Mouse (Mus musculus): Measurements from ENCODE around the gene Nmt1. TPM values are rescaled to one million over a fixed set of nuclear protein-coding genes. Genes with fewer than 3 reads are reported as not detected.

The Nmt1 gene
- polyA plus RNA-seq, 1 experiment from 2014 or later: 50.8 TPM

DNA sequence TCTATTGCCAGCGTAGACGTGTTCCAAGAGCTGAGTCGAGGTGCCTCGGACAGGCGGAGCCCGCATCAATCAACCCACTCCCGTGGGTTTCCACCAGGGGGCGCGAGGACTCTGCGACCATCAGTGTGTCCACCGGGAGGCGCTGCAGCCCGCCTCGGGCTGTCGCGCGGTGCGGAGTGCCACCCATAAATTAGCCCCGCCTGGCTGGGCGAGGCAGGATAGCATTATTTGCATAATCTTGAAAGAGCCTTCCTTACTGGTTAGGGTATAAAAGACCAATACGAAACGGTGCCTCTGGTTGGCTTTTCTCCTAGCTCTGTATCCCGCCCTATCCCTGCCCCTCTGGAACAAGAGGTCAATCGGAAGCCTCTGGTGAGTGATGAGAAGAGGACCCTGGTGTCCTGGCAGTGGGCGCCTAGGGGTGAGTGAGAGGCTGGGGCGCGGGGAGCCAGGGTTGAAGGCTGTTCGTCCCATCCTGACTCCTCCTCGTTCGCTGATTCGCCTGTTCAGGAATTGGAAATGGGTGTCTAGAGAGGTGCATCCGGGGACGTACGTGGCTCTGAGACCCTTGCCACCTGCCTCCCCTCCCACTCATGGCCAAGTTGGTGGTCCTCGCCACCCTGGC, 74.8 kb downstream of the Nmt1 start:
- peak; percentile 81 for ATAC-seq (ENCODE audit: insufficient number of reproducible peaks, insufficient read depth, low FRiP score, low TSS enrichment)
- no peaks in the 10 kb centered on the region for H3K36me3 ChIP-seq
- H3K4me1 ChIP-seq: peaks cover 26% of the 10 kb centered on the region; the same call in 1 of the 2 replicates
- no peaks in the 10 kb centered on the region for H3K9me3 ChIP-seq
- peak overlapping the region; percentile 82 for H3K4me2 ChIP-seq (replicated peaks)
- peaks cover 43% of the 10 kb centered on the region for H3K27me3 ChIP-seq
- under 1% methylated on average over 35 of the region's 35 CpGs for WGBS
- H3K27ac ChIP-seq: no peak overlapping the region
- H3K4me3 ChIP-seq: peak overlapping the region; percentile 39
- no peak overlapping the region for H3K9ac ChIP-seq

DNA sequence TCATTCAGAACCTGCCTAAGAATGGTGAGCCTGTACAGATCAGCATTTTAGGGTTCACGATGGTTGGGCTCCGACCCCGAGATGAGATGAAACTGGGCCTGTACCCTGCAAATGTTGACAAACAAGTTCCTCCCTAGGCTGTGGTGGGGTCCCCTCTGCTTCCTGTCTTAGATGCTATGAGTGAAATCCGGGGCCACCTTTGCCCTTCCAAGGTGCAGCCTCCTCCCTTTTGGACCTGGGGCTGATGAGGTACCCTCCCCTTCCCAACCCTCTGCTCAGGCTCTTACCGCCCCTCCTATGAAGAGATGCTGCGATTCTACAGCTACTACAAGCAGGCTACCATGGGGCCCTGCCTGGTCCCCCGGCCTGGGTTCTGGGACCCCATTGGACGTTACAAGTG, 75.6 kb downstream of the Nmt1 start:
- H3K9me3 ChIP-seq: no peaks in the 10 kb centered on the region
- H3K36me3 ChIP-seq: no peaks in the 10 kb centered on the region
- peak overlapping the region; percentile 82 for H3K4me2 ChIP-seq (replicated peaks)
- no peak overlapping the region for H3K9ac ChIP-seq
- peak overlapping the region; percentile 39; the same call in 1 of the 2 replicates for H3K4me3 ChIP-seq
- H3K27ac ChIP-seq: no peak overlapping the region
- peaks cover 23% of the 10 kb centered on the region; the same call in 1 of the 2 replicates for H3K4me1 ChIP-seq
- H3K27me3 ChIP-seq: peaks cover 43% of the 10 kb centered on the region
- no peak for ATAC-seq (ENCODE audit: insufficient number of reproducible peaks, insufficient read depth, low FRiP score, low TSS enrichment)
- 58% methylated on average over 8 of the region's 8 CpGs for WGBS

DNA sequence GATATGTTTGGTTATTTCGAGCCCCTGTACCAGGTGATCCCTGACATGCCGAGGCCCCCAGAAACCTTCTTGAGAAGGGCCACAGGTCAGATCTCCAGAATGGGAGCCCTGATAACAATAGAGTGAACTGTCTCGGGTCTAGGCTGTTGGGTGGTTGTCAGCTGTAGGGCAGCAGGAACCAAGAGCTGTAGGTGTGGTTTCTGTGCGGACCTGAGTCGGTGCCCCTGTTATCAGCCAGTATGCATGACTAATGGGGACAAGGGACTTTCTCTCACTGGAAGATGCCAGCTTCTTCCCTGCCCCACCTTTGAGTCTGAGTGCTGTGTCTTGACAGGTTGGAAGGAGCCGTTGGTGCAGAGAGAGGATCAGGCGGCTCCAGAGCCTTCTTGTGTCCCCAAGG, 76.5 kb downstream of the Nmt1 start:
- H3K36me3 ChIP-seq: no peaks in the 10 kb centered on the region
- peaks cover 17% of the 10 kb centered on the region; the same call in 1 of the 2 replicates for H3K4me1 ChIP-seq
- no peak overlapping the region for H3K9ac ChIP-seq
- 77% methylated on average over 7 of the region's 7 CpGs for WGBS
- ATAC-seq (ENCODE audit: insufficient number of reproducible peaks, insufficient read depth, low FRiP score, low TSS enrichment): no peak
- no peaks in the 10 kb centered on the region for H3K9me3 ChIP-seq
- peaks cover 34% of the 10 kb centered on the region for H3K27me3 ChIP-seq
- H3K27ac ChIP-seq: no peak overlapping the region
- no peak overlapping the region for H3K4me2 ChIP-seq (replicated peaks)
- no peak overlapping the region for H3K4me3 ChIP-seq

DNA sequence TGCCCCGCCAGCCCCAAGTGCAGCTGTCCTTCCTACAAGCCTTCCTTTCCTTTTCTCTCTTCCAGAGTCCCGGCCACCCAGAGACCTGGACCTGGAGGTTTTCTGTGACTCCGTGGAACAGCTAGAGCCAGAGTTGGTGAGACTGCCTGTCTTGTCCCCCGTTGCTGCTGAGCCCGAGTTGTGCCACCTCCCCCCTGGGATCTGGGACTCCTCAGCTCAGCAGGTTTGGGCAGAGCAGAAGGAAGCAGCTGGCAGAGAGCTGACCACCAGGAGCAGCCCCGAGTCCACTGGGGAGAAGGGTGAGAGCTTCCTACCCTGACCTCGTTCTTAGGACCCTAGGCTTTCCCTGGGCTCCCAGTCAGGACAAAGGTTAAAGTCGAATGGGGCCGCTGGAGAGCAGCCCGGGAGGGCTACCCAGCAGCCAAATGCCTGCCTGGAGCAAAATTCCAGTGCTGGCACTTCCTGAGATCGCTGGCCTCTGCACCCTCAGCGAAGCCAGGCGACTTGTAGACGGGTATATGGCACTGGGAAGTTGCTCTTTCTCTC, 77.3 kb downstream of the Nmt1 start:
- WGBS: 28% methylated on average over 14 of the region's 14 CpGs

DNA sequence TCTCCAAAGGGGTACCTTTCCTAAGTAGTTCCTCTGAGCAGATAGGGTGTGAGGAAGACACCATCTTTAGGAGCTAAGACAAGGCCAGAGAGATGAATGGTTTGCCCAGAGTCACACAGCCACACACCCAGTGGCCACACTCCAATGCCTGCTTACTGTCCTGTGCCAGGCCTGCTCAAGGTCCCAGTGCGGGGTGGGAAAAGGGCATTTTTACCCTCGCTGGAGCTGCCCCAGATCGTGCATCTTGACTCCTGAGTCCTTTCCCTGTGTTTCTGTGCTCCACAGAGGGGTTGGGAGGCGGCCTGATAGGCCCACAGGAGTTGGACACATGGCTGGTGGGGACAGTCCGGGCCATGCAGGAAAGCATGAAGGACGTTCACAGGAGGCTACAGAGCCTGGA, 77.8 kb downstream of the Nmt1 start:
- ATAC-seq (ENCODE audit: insufficient number of reproducible peaks, insufficient read depth, low FRiP score, low TSS enrichment): no peak
- 83% methylated on average over 6 of the region's 6 CpGs for whole genome bisulfite sequencing
- no peaks in the 10 kb centered on the region for H3K9me3 ChIP-seq
- H3K4me1 ChIP-seq: peaks cover 17% of the 10 kb centered on the region; the same call in 1 of the 2 replicates
- H3K27me3 ChIP-seq: peaks cover 21% of the 10 kb centered on the region
- no peaks in the 10 kb centered on the region for H3K36me3 ChIP-seq
- no peak overlapping the region for H3K27ac ChIP-seq
- no peak overlapping the region for H3K4me3 ChIP-seq
- no peak overlapping the region for H3K9ac ChIP-seq
- no peak overlapping the region for H3K4me2 ChIP-seq (replicated peaks)

More for the DNA sequence above, 77.3 kb downstream of the Nmt1 start:
- Histone ChIP-seq H3K36me3 (no peaks in the 10 kb centered on the region), H3K27me3 (peaks cover 26% of the 10 kb centered on the region), H3K4me1 (peaks cover 17% of the 10 kb centered on the region; the same call in 1 of the 2 replicates), H3K9ac (no peak overlapping the region), H3K4me3 (no peak overlapping the region), H3K9me3 (no peaks in the 10 kb centered on the region), H3K27ac (no peak overlapping the region), H3K4me2 (replicated peaks) (no peak overlapping the region)
- ATAC-seq (ENCODE audit: insufficient number of reproducible peaks, insufficient read depth, low FRiP score, low TSS enrichment): no peak

DNA sequence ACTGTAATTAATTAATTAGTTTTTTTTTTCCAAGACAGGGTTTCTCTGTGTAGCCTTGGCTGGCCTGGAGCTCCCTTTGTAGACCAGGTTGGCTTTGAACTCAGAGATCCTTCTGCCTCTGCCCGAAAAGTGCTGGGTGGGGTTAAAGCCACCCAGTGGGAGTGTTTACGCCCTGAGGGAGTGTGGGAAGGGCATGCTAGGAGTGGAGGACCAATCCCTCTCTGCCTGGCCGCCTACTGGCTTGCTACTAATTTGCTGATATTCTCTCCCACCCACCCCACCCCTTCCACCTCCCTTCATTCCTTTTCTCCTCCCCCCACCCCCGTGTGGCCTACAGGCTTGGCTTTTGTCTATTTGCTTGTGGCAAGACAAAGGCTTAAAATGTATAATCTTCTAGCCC, 78.4 kb downstream of the Nmt1 start:
- H3K9ac ChIP-seq: no peak overlapping the region
- H3K4me2 ChIP-seq (replicated peaks): no peak overlapping the region
- no peak for ATAC-seq (ENCODE audit: insufficient number of reproducible peaks, insufficient read depth, low FRiP score, low TSS enrichment)
- no peaks in the 10 kb centered on the region for H3K9me3 ChIP-seq
- WGBS: 58% methylated on average over 4 of the region's 4 CpGs
- peaks cover 18% of the 10 kb centered on the region for H3K27me3 ChIP-seq
- H3K27ac ChIP-seq: no peak overlapping the region
- no peak overlapping the region for H3K4me3 ChIP-seq
- peaks cover 12% of the 10 kb centered on the region; the same call in 1 of the 2 replicates for H3K4me1 ChIP-seq
- H3K36me3 ChIP-seq: no peaks in the 10 kb centered on the region

DNA sequence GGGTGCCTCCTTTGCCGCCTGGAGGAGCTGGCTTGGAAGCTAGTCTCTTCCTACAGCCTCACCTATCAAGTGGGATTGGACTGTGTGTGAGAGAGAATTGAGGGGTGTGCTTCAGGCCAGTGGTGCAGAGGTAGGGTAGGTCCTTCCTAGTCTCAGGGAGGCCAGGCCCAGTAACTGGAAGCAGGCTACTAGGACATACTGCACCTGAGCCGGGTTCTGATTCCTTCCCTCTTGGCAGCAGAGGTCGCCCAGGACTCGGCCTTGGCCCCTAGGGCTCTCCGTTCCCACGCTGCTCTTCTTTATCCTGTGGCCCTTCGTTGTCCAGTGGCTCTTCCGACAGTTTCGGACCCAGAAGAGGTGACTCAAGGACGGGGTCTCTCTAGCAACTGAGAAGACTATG, 83.3 kb downstream of the Nmt1 start:
- peak overlapping the region; percentile 54 for H3K4me2 ChIP-seq (replicated peaks)

DNA sequence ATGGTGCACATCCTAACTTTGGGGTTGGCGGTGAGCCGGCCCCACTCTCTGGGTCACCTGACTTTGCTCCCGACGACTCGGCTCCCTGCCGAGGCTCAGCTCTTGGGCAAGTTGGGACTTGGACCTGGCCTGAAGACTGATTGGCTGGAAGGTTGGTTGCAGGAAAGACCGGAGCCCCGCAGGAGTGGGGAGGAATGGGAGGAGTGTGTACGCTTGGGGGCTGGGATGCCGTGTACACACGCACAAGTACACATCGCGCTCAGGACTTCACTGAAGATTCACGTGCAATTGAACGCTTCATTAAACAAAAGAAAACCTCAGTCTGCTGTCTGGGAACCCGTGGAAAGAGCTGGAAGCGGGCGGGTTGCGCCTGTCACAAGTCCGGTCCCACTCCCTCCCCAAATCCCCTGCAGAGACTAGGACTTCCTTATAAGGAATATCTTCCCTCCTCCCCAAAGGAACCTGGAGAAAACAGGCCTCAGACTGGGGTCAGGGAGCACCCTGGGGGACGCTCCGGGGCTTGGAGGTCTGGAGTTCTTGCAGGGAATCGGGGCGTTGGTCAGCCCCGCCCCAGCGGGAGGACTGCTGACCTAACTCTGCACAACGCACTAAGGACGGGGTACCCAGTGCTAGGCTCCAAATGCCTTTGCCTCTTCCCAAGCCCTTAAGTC, 84.0 kb downstream of the Nmt1 start:
- Histone ChIP-seq H3K27ac (0 out of 2 replicates have a peak overlapping the region, but pooled peaks have one; percentile 32), H3K9me3 (no peaks in the 10 kb centered on the region), H3K4me3 (peak overlapping the region; percentile 32), H3K36me3 (no peaks in the 10 kb centered on the region), H3K4me2 (replicated peaks) (peak overlapping the region; percentile 54), H3K4me1 (peaks cover 12% of the 10 kb centered on the region; the same call in 1 of the 2 replicates), H3K9ac (0 out of 2 replicates have a peak overlapping the region, but pooled peaks have one; percentile 13), H3K27me3 (peaks cover 4% of the 10 kb centered on the region)
- peak; percentile 4; the same call in 1 of the 2 replicates for ATAC-seq (ENCODE audit: insufficient number of reproducible peaks, insufficient read depth, low FRiP score, low TSS enrichment)
- 2% methylated on average over 28 of the region's 28 CpGs for WGBS

More for the DNA sequence above, 83.3 kb downstream of the Nmt1 start:
- Histone ChIP-seq H3K4me3 (peak overlapping the region; percentile 32), H3K9me3 (no peaks in the 10 kb centered on the region), H3K9ac (0 out of 2 replicates have a peak overlapping the region, but pooled peaks have one; percentile 13), H3K36me3 (no peaks in the 10 kb centered on the region), H3K27me3 (peaks cover 4% of the 10 kb centered on the region), H3K4me1 (peaks cover 12% of the 10 kb centered on the region; the same call in 1 of the 2 replicates), H3K27ac (no peak overlapping the region)
- 19% methylated on average over 10 of the region's 10 CpGs for WGBS
- no peak for ATAC-seq (ENCODE audit: insufficient number of reproducible peaks, insufficient read depth, low FRiP score, low TSS enrichment)

DNA sequence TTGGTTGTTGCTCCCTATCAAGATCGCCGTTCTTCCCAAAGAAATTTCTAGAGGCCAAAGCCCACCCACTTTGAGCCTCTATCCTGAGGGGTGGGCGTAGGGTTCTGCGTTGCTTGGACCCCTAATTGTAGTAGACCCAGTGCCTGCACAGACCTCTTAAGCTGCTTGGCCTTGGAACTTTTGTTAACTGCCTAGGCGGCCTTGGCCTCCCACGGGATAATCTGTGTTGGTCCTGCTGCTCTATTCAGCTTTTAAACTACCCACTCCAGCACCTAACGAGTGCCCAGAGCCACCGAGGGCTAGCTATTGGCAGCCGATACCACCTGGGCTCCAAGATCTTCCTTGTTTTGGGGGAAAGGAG, 84.5 kb downstream of the Nmt1 start:
- peaks cover 12% of the 10 kb centered on the region; the same call in 1 of the 2 replicates for H3K4me1 ChIP-seq
- 12% methylated on average over 9 of the region's 9 CpGs for WGBS
- ATAC-seq (ENCODE audit: insufficient number of reproducible peaks, insufficient read depth, low FRiP score, low TSS enrichment): no peak
- H3K9ac ChIP-seq: no peak overlapping the region
- H3K9me3 ChIP-seq: no peaks in the 10 kb centered on the region
- peak overlapping the region; percentile 32 for H3K4me3 ChIP-seq
- H3K36me3 ChIP-seq: no peaks in the 10 kb centered on the region
- peaks cover 4% of the 10 kb centered on the region for H3K27me3 ChIP-seq
- peak overlapping the region; percentile 54 for H3K4me2 ChIP-seq (replicated peaks)
- H3K27ac ChIP-seq: 0 out of 2 replicates have a peak overlapping the region, but pooled peaks have one; percentile 32

DNA sequence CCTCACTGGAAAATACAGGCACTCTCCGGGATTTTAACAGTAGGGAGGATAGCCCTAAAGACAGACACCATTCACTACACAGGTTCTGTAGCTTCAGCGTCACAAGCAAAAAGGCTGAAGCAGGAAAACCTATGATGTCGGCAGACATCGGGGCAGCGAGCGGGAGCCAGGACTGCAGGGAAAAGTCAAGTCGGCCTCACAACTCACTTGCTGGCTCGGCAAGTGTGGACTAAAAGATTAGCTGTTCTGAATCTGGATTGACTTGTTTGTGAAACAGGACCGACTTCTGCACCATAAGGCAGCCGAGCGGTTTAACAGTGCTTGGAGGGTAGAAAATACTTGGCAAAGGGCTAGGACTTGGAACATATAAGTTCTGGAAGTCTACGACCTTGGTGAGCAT, 85.0 kb downstream of the Nmt1 start:
- no peak overlapping the region for H3K4me3 ChIP-seq
- peaks cover 12% of the 10 kb centered on the region; the same call in 1 of the 2 replicates for H3K4me1 ChIP-seq
- H3K9ac ChIP-seq: no peak overlapping the region
- H3K27ac ChIP-seq: no peak overlapping the region
- WGBS: 34% methylated on average over 12 of the region's 12 CpGs
- no peaks in the 10 kb centered on the region for H3K9me3 ChIP-seq
- no peaks in the 10 kb centered on the region for H3K36me3 ChIP-seq
- H3K27me3 ChIP-seq: peaks cover 4% of the 10 kb centered on the region
- ATAC-seq (ENCODE audit: insufficient number of reproducible peaks, insufficient read depth, low FRiP score, low TSS enrichment): no peak
- H3K4me2 ChIP-seq (replicated peaks): peak overlapping the region; percentile 54; the same call in 1 of the 2 replicates

DNA sequence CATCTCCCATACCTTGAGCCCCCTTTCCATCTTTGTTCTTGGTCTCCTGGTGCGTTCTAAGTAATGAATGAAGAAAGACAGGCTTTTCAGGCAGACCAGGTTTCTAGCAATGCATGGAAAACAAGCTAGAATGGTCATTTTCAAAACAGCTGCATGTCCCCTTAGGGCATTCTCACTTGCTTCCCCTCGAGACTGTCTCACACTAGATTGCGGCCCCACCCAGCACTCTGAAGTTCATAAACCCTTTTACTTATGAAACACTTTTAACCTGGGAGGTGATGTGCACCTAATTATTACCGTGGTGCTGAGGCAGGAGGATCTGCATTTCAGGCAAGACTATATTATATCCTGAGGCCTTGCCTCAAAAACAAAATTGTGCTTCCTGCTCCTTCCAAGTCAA, 85.8 kb downstream of the Nmt1 start:
- Histone ChIP-seq H3K36me3 (no peaks in the 10 kb centered on the region), H3K4me2 (replicated peaks) (no peak overlapping the region), H3K4me1 (peaks cover 17% of the 10 kb centered on the region), H3K9ac (no peak overlapping the region), H3K9me3 (no peaks in the 10 kb centered on the region), H3K27me3 (peaks cover 4% of the 10 kb centered on the region), H3K27ac (no peak overlapping the region), H3K4me3 (no peak overlapping the region)
- ATAC-seq (ENCODE audit: insufficient number of reproducible peaks, insufficient read depth, low FRiP score, low TSS enrichment): no peak
- WGBS: 66% methylated on average over 4 of the region's 4 CpGs
